Mouse (Mus musculus) bone marrow macrophage, adult 2 months (primary cell): Measurements from ENCODE around the gene Msi1.

Source experiments
- CTCF ChIP-seq: IDR thresholded peaks from 2 replicates; pipeline ENCODE4 v1.5.1; 2012; ENCODE audit warnings: low read depth, mild to moderate bottlenecking, low read length, moderate library complexity
- POLR2A ChIP-seq: IDR thresholded peaks from 2 replicates; pipeline ENCODE4 v1.6.1; 2012; ENCODE audit warnings: mild to moderate bottlenecking, low read depth, low read length, borderline replicate concordance

- no peak for TF ChIP-seq POLR2A
- no peak for TF ChIP-seq CTCF
These were observed 53.2 kb downstream of the Msi1 start for GRCm38 (mm10) chr5:115482390-115483265.
